Mouse (Mus musculus) CH12.LX (cell line): ENCODE data around the gene Impg1. TPM values are rescaled to one million over a fixed set of nuclear protein-coding genes. Genes with fewer than 3 reads are reported as not detected.

Source experiments
- DNase-seq: peaks from one replicate; pipeline ENCODE4 v3.0.0-alpha.2; 2013; ENCODE audit errors: extremely low read depth
- H3K27ac ChIP-seq: 2 replicates; pipeline ENCODE4 v1.5.1; 2012; ENCODE audit warnings: low read depth, mild to moderate bottlenecking, control low read depth, moderate library complexity; ENCODE audit not compliant: insufficient read depth
- H3K27me3 ChIP-seq: replicated peaks from 2 replicates; pipeline ENCODE3; 2012; ENCODE audit warnings: inconsistent platforms
- H3K36me3 ChIP-seq, 2 experiments: replicated peaks in 1 of 2; 2 replicates each; pipeline versions ENCODE3 to v1.6.1; 2012; ENCODE audit warnings: inconsistent platforms in 1 of 2, low read length in 1 of 2, mild to moderate bottlenecking in 1 of 2, mixed read lengths in 1 of 2, moderate library complexity in 1 of 2; ENCODE audit not compliant: control insufficient read depth in 1 of 2, insufficient read depth in 1 of 2
- H3K4me1 ChIP-seq, 2 experiments: 2 replicates each; pipeline ENCODE4 v1.6.1; 2012; ENCODE audit warnings: inconsistent platforms in 1 of 2, moderate library complexity in 1 of 2; ENCODE audit not compliant: insufficient read depth in 2 of 2, control insufficient read depth in 1 of 2
- H3K4me2 ChIP-seq: 2 replicates; pipeline ENCODE4 v1.6.1; 2012; ENCODE audit warnings: low read depth, mild to moderate bottlenecking, control low read depth; ENCODE audit not compliant: poor library complexity, insufficient read depth, severe bottlenecking
- H3K4me3 ChIP-seq, 3 experiments: fragments of 150-350 bp in 1 of 3; sonication (generic) in 1 of 3; replicated peaks in 1 of 3; 2 replicates each; pipeline versions ENCODE3 to v1.5.1; 2011 to 2012; ENCODE audit warnings: low read depth in 2 of 3, low read length in 2 of 3, mild to moderate bottlenecking in 2 of 3, moderate library complexity in 2 of 3, control low read depth in 1 of 3, improper control_type of control experiment in 1 of 3, inconsistent platforms in 1 of 3, mixed read lengths in 1 of 3; ENCODE audit not compliant: poor library complexity in 1 of 3
- H3K79me2 ChIP-seq: replicated peaks from 2 replicates; pipeline ENCODE4 v1.6.1; 2012; ENCODE audit warnings: mild to moderate bottlenecking, moderate library complexity; ENCODE audit not compliant: control insufficient read depth, poor library complexity, insufficient read depth, severe bottlenecking; ENCODE audit errors: extremely low read depth
- H3K9ac ChIP-seq: 2 replicates; pipeline ENCODE4 v1.6.1; 2012; ENCODE audit warnings: low read depth, mild to moderate bottlenecking, control low read depth, moderate library complexity; ENCODE audit not compliant: insufficient read depth
- H3K9me3 ChIP-seq: replicated peaks from 2 replicates; pipeline ENCODE3; 2012; ENCODE audit warnings: low read length, inconsistent platforms, mixed read lengths
- CHD1 ChIP-seq: IDR thresholded peaks from 2 replicates; pipeline ENCODE4 v1.6.1; 2012; ENCODE audit warnings: low read depth, low read length, improper control_type of control experiment, inconsistent platforms
- CHD2 ChIP-seq: IDR thresholded peaks from 2 replicates; pipeline ENCODE4 v1.6.1; 2011; ENCODE audit warnings: low read length, improper control_type of control experiment
- HCFC1 ChIP-seq: IDR thresholded peaks from 2 replicates; pipeline ENCODE4 v1.6.1; 2012; ENCODE audit warnings: low read depth, mild to moderate bottlenecking, inconsistent platforms, low read length, improper control_type of control experiment
- IRF4 ChIP-seq: IDR thresholded peaks from 2 replicates; pipeline ENCODE4 v1.6.1; 2014; ENCODE audit warnings: low read depth, mild to moderate bottlenecking, inconsistent platforms, low read length, improper control_type of control experiment
- JUN ChIP-seq: IDR thresholded peaks from 2 replicates; pipeline ENCODE4 v1.6.1; 2011; ENCODE audit warnings: low read depth, mild to moderate bottlenecking, low read length, improper control_type of control experiment, moderate library complexity; ENCODE audit not compliant: insufficient read depth
- JUND ChIP-seq: conservative IDR thresholded peaks from 2 replicates; pipeline ENCODE4 v1.6.1; 2011; ENCODE audit warnings: low read depth, low read length, improper control_type of control experiment
- KAT2A ChIP-seq: IDR thresholded peaks from 2 replicates; pipeline ENCODE4 v1.6.1; 2012; ENCODE audit warnings: low read length, improper control_type of control experiment, inconsistent platforms; ENCODE audit not compliant: insufficient replicate concordance
- MAFK ChIP-seq: IDR thresholded peaks from 2 replicates; pipeline ENCODE4 v1.6.1; 2011; ENCODE audit warnings: low read length, improper control_type of control experiment; ENCODE audit not compliant: insufficient replicate concordance
- MAX ChIP-seq: IDR thresholded peaks from 2 replicates; pipeline ENCODE4 v1.6.1; 2011; ENCODE audit warnings: low read length, improper control_type of control experiment
- MAZ ChIP-seq: IDR thresholded peaks from 2 replicates; pipeline ENCODE4 v1.6.1; 2012; ENCODE audit warnings: low read depth, mild to moderate bottlenecking, inconsistent platforms, low read length, improper control_type of control experiment, moderate library complexity
- MEF2A ChIP-seq: IDR thresholded peaks from 2 replicates; pipeline ENCODE4 v1.6.1; 2014; ENCODE audit warnings: low read depth, mild to moderate bottlenecking, inconsistent platforms, low read length, improper control_type of control experiment, borderline replicate concordance
- MXI1 ChIP-seq: IDR thresholded peaks from 2 replicates; pipeline ENCODE4 v1.6.1; 2011; ENCODE audit warnings: mild to moderate bottlenecking, low read depth, low read length, improper control_type of control experiment
- PAX5 ChIP-seq: IDR thresholded peaks from 2 replicates; pipeline ENCODE4 v1.6.1; 2012; ENCODE audit warnings: low read length, inconsistent platforms, mixed read lengths
- POLR2AphosphoS2 ChIP-seq: IDR thresholded peaks from 2 replicates; pipeline ENCODE4 v1.6.1; 2011; ENCODE audit warnings: low read depth, low read length, improper control_type of control experiment
- RAD21 ChIP-seq: IDR thresholded peaks from 2 replicates; pipeline ENCODE4 v1.6.1; 2011; ENCODE audit warnings: low read depth, mild to moderate bottlenecking, low read length, improper control_type of control experiment, moderate library complexity
- SIN3A ChIP-seq: IDR thresholded peaks from 2 replicates; pipeline ENCODE4 v1.6.1; 2012; ENCODE audit warnings: low read length, improper control_type of control experiment, inconsistent platforms
- TBP ChIP-seq: conservative IDR thresholded peaks from 2 replicates; pipeline ENCODE4 v1.6.1; 2011; ENCODE audit warnings: low read depth, low read length, improper control_type of control experiment
- UBTF ChIP-seq: IDR thresholded peaks from 2 replicates; pipeline ENCODE4 v1.6.1; 2012; ENCODE audit warnings: low read depth, mild to moderate bottlenecking, inconsistent platforms, low read length, improper control_type of control experiment, moderate library complexity
- USF2 ChIP-seq: conservative IDR thresholded peaks from 2 replicates; pipeline ENCODE4 v1.6.1; 2011; ENCODE audit warnings: low read depth, low read length, improper control_type of control experiment
- ZC3H11A ChIP-seq: IDR thresholded peaks from 2 replicates; pipeline ENCODE4 v1.6.1; 2012; ENCODE audit warnings: low read depth, mild to moderate bottlenecking, inconsistent platforms, low read length, improper control_type of control experiment
- ZKSCAN1 ChIP-seq: IDR thresholded peaks from 2 replicates; pipeline ENCODE4 v1.6.1; 2012; ENCODE audit warnings: low read depth, inconsistent platforms, low read length, improper control_type of control experiment, borderline replicate concordance
- ZMIZ1 ChIP-seq: IDR thresholded peaks from 2 replicates; pipeline ENCODE4 v1.6.1; 2012; ENCODE audit warnings: low read depth, mild to moderate bottlenecking, inconsistent platforms, low read length, improper control_type of control experiment
- ZNF384 ChIP-seq: IDR thresholded peaks from 2 replicates; pipeline ENCODE4 v1.6.1; 2012; ENCODE audit warnings: low read depth, low read length, improper control_type of control experiment, inconsistent platforms
- dilution Hi-C: fragments of 300-500 bp; cut with MboI; formaldehyde crosslinking; loops from 2 replicates; pipeline ENCODE4 v1.14.3; 2020; ENCODE audit warnings: low sequenced_read_pairs; ENCODE audit not compliant: extremely low pct_unique_long_range_greater_than_20kb, extremely low pct_ligation_motif_present
- in situ Hi-C: fragments of 300-500 bp; cut with MboI; formaldehyde crosslinking; loops from 3 replicates; pipeline ENCODE4 v1.14.3; 2019; ENCODE audit warnings: low sequenced_read_pairs, low pct_ligation_motif_present, low pct_unique_long_range_greater_than_20kb, mixed read lengths
- polyA plus RNA-seq: library from polyadenylated mRNA; unstranded; fragments of >175 nt; gene quantifications from 2 replicates; pipeline ENCODE4 v1.2.1, GENCODE M21; 2012; ENCODE audit warnings: low read depth; ENCODE audit not compliant: insufficient read length
- total RNA-seq, 2 experiments: library from RNA; depleted of rRNA; stranded (reverse); fragments of 300-350 nt in 1 of 2; fragments of >200 nt in 1 of 2; gene quantifications; 2 replicates each; pipeline ENCODE4 v1.2.3; 2012 to 2014

Gene Impg1
- total and polyA plus RNA-seq, 3 experiments = 0.13 to 0.90 (median 0.42) TPM

GRCm38 (mm10) chr9:80280724-80281123 is 184.6 kb downstream of the Impg1 start:
- in situ Hi-C loops (no loop called here), dilution Hi-C loops (no loop called here)
- no peak overlapping the region for H3K4me2 ChIP-seq
- no peak overlapping the region for H3K4me3 ChIP-seq
- no peak overlapping the region for H3K9ac ChIP-seq
- H3K4me1 ChIP-seq = peaks cover 0 to 18% of the 10 kb centered on the region in 2 experiments; a peak in 2 of 4 replicates
- H3K36me3 ChIP-seq = peaks cover 0 to 47% of the 10 kb centered on the region in 2 experiments
- peaks cover 4% of the 10 kb centered on the region for H3K9me3 ChIP-seq
- H3K79me2 ChIP-seq = no peaks in the 10 kb centered on the region
- TF ChIP-seq JUN (no peak), KAT2A (no peak), ZC3H11A (no peak)
- no peak overlapping the region for H3K27ac ChIP-seq
- H3K27me3 ChIP-seq = no peaks in the 10 kb centered on the region
- DNase-seq = no peak

DNA sequence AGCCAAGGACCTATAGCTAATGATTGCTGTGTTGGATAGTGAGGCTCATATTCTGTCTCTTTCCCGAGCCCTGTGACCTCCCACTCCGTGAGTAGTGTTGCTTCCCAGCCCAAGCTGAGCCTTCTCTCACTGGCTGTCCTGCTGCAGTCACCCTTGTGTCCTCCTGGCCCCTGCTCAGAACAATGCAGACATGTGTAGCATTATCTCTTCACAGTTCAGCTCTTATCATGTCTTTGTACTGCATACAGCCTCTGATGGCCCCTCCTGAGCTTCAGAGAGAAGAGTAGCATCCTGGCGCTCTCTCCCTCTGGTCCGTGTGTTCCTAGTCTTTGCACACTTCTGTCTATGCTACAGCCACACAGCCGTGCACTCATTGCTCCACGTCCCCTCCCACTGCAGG is 187.5 kb downstream of the Impg1 start:
- no peak overlapping the region for H3K4me3 ChIP-seq
- H3K79me2 ChIP-seq = no peaks in the 10 kb centered on the region
- peaks cover 0 to 49% of the 10 kb centered on the region in 2 experiments for H3K36me3 ChIP-seq
- H3K27me3 ChIP-seq = no peaks in the 10 kb centered on the region
- in situ Hi-C loops = no loop called here
- no peak overlapping the region for H3K27ac ChIP-seq
- dilution Hi-C loops = no loop called here
- no peak for TF ChIP-seq ZNF384
- TF ChIP-seq ZKSCAN1 = no peak
- no peak for TF ChIP-seq CHD2
- TF ChIP-seq IRF4 = no peak
- TF ChIP-seq JUND = no peak
- TF ChIP-seq HCFC1 = no peak
- TF ChIP-seq MAZ = no peak
- TF ChIP-seq MAX = no peak
- no peak for TF ChIP-seq CHD1
- TF ChIP-seq USF2 = no peak
- H3K4me2 ChIP-seq = no peak overlapping the region
- no peak for DNase-seq
- no peaks in the 10 kb centered on the region for H3K9me3 ChIP-seq
- peaks cover 0 to 15% of the 10 kb centered on the region in 2 experiments; a peak in 2 of 4 replicates for H3K4me1 ChIP-seq
- H3K9ac ChIP-seq = no peak overlapping the region

DNA sequence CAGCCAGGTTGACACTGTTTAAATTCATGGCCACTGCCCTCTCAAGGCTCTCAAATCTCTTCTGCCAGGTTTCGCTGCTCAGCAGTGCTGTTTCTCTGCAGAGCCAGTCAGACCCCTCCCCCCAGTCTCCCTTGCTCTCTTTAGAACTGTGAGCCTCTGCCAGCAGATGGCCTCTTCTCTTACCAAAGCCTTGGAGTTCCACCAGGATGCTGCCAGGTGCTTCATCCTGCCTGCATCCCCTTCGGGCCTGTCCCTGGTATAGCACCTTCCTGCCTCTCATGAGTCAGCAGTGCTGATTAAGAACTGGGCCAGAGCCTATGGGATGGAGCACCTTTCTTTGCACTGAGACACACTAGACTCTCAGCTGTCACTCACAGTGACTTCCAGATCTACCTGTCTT is 188.1 kb downstream of the Impg1 start:
- Histone ChIP-seq H3K79me2 (no peaks in the 10 kb centered on the region), H3K4me2 (no peak overlapping the region), H3K9ac (no peak overlapping the region), H3K27ac (no peak overlapping the region), H3K27me3 (no peaks in the 10 kb centered on the region), H3K4me3 (no peak overlapping the region), H3K4me1 (peaks cover 0 to 15% of the 10 kb centered on the region in 2 experiments; a peak in 2 of 4 replicates), H3K36me3 (peaks cover 0 to 55% of the 10 kb centered on the region in 2 experiments), H3K9me3 (no peaks in the 10 kb centered on the region)
- no peak for DNase-seq
- no peak for TF ChIP-seq ZMIZ1
- TF ChIP-seq SIN3A = no peak
- TF ChIP-seq MAFK = no peak
- no peak for TF ChIP-seq UBTF
- TF ChIP-seq CHD1 = no peak
- TF ChIP-seq TBP = no peak
- no peak for TF ChIP-seq HCFC1
- no peak for TF ChIP-seq PAX5
- TF ChIP-seq MAZ = no peak
- no peak for TF ChIP-seq POLR2AphosphoS2
- no peak for TF ChIP-seq MEF2A
- no peak for TF ChIP-seq IRF4
- TF ChIP-seq USF2 = no peak
- TF ChIP-seq JUND = no peak
- no peak for TF ChIP-seq CHD2
- TF ChIP-seq MXI1 = no peak
- TF ChIP-seq RAD21 = no peak
- dilution Hi-C loops = no loop called here
- in situ Hi-C loops = no loop called here
